Mouse (Mus musculus): ENCODE results near the gene Bahd1. TPM values are rescaled to one million over a fixed set of nuclear protein-coding genes. Genes with fewer than 3 reads are reported as not detected.

Gene Bahd1
- total and polyA plus RNA-seq, 3 experiments, result 14.1 to 37.8 (median 32.1) TPM

DNA sequence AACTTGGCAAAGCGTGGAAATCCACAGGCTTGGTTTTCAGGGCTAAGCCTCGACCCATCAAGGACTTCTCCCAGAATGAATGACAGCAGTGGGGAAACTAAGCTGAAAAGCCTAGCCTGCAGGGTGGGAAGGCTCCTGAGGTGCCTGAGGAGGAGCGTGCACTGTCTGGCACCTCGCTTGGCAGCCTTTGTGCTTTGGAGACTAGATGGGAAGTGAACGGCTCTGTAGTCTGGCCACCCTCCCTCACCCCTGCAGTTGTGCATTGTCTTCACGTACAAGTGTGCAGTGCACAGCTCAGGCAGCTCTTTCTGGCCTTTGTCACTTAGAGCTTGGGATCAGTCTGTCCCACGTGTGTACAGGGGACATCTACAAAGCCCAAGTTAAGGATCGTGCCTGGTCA is 14.5 kb downstream of the Bahd1 start:
- Histone ChIP-seq H3K9ac (ENCODE audit: insufficient read depth, low read depth) (no peak overlapping the region), H3K36me3 (replicated peaks in 1 of 2; ENCODE audit: control insufficient read depth in 1 of 2, insufficient read depth in 1 of 2, low read length in 1 of 2) (peaks cover 26 to 65% of the 10 kb centered on the region in 2 experiments), H3K27ac (ENCODE audit: insufficient read depth, low read depth) (0 out of 2 replicates have a peak overlapping the region, but pooled peaks have one; percentile 0), H3K4me2 (ENCODE audit: insufficient read depth, low read depth, poor library complexity, severe bottlenecking) (no peak overlapping the region), H3K4me1 (ENCODE audit: control insufficient read depth in 1 of 2, insufficient read depth in 2 of 2) (peaks cover 76 to 98% of the 10 kb centered on the region in 2 experiments), H3K9me3 (replicated peaks; ENCODE audit: low read length) (no peaks in the 10 kb centered on the region), H3K4me3 (replicated peaks in 1 of 3; ENCODE audit: low read depth in 2 of 3, low read length in 2 of 3, poor library complexity in 1 of 3) (no peak overlapping the region), H3K79me2 (replicated peaks; ENCODE audit: control insufficient read depth, extremely low read depth, insufficient read depth, poor library complexity, severe bottlenecking) (peaks cover 96% of the 10 kb centered on the region), H3K27me3 (replicated peaks) (no peaks in the 10 kb centered on the region)
- no peak for TF ChIP-seq ZC3H11A (IDR thresholded peaks at IDR 0.05; ENCODE audit: low read depth, low read length)
- no peak for TF ChIP-seq IRF4 (IDR thresholded peaks at IDR 0.05; ENCODE audit: low read depth, low read length)
- TF ChIP-seq CHD1 (IDR thresholded peaks at IDR 0.05; ENCODE audit: low read depth, low read length), result no peak
- no peak for TF ChIP-seq NRF1 (IDR thresholded peaks at IDR 0.05; ENCODE audit: low read depth, low read length)
- TF ChIP-seq KAT2A (IDR thresholded peaks at IDR 0.05; ENCODE audit: insufficient replicate concordance, low read length), result no peak
- in situ Hi-C loops (cut with MboI; ENCODE audit: low pct_ligation_motif_present, low pct_unique_long_range_greater_than_20kb, low sequenced_read_pairs), result loop anchor here (5.0 kb wide), 1 partner anchor 63 kb away; no protein-coding TSS in a partner anchor
- DNase-seq (ENCODE audit: extremely low read depth), result no peak
- dilution Hi-C loops (cut with MboI; ENCODE audit: extremely low pct_ligation_motif_present, extremely low pct_unique_long_range_greater_than_20kb, low sequenced_read_pairs), result no loop called here

DNA sequence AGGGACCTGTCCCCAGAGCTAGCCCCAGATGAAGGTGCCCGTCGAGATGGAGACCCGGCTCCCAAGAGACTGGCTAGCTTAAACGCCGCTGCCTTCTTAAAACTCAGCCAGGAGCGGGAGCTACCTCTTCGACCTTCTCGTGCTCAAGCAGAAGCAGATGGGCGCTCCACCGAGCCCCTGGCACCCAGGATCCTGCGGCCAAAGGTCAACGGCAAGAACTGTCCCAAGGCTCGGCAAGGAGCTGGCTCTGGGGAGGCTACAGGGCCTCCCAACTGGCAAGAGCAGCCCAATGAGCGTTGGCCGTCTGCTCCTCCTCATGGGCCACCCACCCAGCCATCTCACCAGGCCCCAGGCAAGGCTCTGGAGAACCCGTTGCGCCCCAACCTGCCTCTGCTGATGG is 16.3 kb downstream of the Bahd1 start:
- in situ Hi-C loops (cut with MboI; ENCODE audit: low pct_ligation_motif_present, low pct_unique_long_range_greater_than_20kb, low sequenced_read_pairs), result no loop called here
- H3K79me2 ChIP-seq (replicated peaks; ENCODE audit: control insufficient read depth, extremely low read depth, insufficient read depth, poor library complexity, severe bottlenecking), result peaks cover 86% of the 10 kb centered on the region
- no peak overlapping the region for H3K4me2 ChIP-seq (ENCODE audit: insufficient read depth, low read depth, poor library complexity, severe bottlenecking)
- H3K27ac ChIP-seq (ENCODE audit: insufficient read depth, low read depth), result no peak overlapping the region; the same call in 1 of the 2 replicates
- H3K36me3 ChIP-seq (replicated peaks in 1 of 2; ENCODE audit: control insufficient read depth in 1 of 2, insufficient read depth in 1 of 2, low read length in 1 of 2), result peaks cover 42 to 83% of the 10 kb centered on the region in 2 experiments
- dilution Hi-C loops (cut with MboI; ENCODE audit: extremely low pct_ligation_motif_present, extremely low pct_unique_long_range_greater_than_20kb, low sequenced_read_pairs), result no loop called here
- H3K27me3 ChIP-seq (replicated peaks), result no peaks in the 10 kb centered on the region
- H3K9ac ChIP-seq (ENCODE audit: insufficient read depth, low read depth), result no peak overlapping the region
- H3K4me1 ChIP-seq (ENCODE audit: control insufficient read depth in 1 of 2, insufficient read depth in 2 of 2), result peaks cover 63 to 86% of the 10 kb centered on the region in 2 experiments
- H3K4me3 ChIP-seq (replicated peaks in 1 of 3; ENCODE audit: low read depth in 2 of 3, low read length in 2 of 3, poor library complexity in 1 of 3), result no peak overlapping the region
- TF ChIP-seq ZNF384 (IDR thresholded peaks at IDR 0.05; ENCODE audit: low read depth, low read length), result no peak
- no peak for TF ChIP-seq ETS1 (conservative IDR thresholded peaks at IDR 0.05; ENCODE audit: low read depth, low read length)
- TF ChIP-seq CHD2 (IDR thresholded peaks at IDR 0.05; ENCODE audit: low read length), result no peak
- TF ChIP-seq USF1 (IDR thresholded peaks at IDR 0.05; ENCODE audit: low read depth, low read length), result no peak
- TF ChIP-seq ZKSCAN1 (IDR thresholded peaks at IDR 0.05; ENCODE audit: borderline replicate concordance, low read depth, low read length), result no peak
- TF ChIP-seq MXI1 (IDR thresholded peaks at IDR 0.05; ENCODE audit: low read depth, low read length), result no peak
- TF ChIP-seq MAX (IDR thresholded peaks at IDR 0.05; ENCODE audit: low read length), result no peak
- TF ChIP-seq UBTF (IDR thresholded peaks at IDR 0.05; ENCODE audit: low read depth, low read length), result no peak
- no peak for TF ChIP-seq JUND (conservative IDR thresholded peaks at IDR 0.05; ENCODE audit: low read depth, low read length)
- TF ChIP-seq MYC (IDR thresholded peaks at IDR 0.05; ENCODE audit: low read depth, low read length), result no peak
- TF ChIP-seq KAT2A (IDR thresholded peaks at IDR 0.05; ENCODE audit: insufficient replicate concordance, low read length), result no peak
- TF ChIP-seq BHLHE40 (IDR thresholded peaks at IDR 0.05; ENCODE audit: low read depth, low read length), result no peak
- TF ChIP-seq CHD1 (IDR thresholded peaks at IDR 0.05; ENCODE audit: low read depth, low read length), result no peak
- TF ChIP-seq MAZ (IDR thresholded peaks at IDR 0.05; ENCODE audit: low read depth, low read length), result no peak
- DNase-seq (ENCODE audit: extremely low read depth), result no peak
- no peaks in the 10 kb centered on the region for H3K9me3 ChIP-seq (replicated peaks; ENCODE audit: low read length)
